Mouse (Mus musculus) right cerebral cortex, adult 2 months (tissue): ENCODE data around the gene Zfp553.

ENCODE experiments used
- DNase-seq, 2 experiments: peaks; one replicate each; pipeline ENCODE4 v3.0.0; 2021 to 2022; ENCODE audit warnings: low spot score in 2 of 2

The Zfp553 gene

DNA sequence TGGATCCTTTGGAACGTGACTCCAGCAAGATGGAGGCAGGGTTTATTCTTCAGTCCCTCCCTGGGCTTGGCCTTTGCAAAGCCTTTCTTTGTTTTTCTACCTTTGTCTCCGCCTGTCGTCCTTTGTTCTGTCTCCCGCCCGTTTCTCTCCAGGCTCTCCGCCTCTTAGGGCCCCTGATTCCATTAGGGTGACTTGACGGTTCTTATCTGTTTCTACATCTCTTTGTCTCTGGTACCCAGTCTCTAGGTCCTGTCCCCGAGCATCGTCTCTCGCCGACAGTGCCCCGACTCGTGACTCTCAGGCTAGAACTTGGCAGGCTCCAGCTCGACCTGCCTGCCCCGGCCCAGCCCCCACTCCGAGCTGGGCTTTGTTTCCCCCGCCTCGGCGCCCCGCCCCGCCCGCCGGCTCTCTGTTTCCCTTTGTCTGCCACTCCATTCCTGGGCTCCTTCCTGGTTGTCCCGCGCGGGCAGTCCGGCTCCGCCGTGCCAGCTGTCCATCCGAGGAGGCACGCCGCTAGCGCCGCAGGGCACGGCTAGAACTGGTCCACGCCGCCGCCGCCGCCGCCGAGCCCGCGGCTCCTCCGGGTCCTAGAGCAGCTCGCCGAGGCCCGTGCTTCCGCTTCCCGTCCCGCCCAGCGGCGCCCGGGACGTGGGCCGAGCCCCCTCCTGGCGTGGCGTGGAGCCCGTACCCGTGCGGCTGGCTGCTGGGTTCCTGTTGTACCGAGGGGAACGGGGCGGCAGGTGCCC, at the start of gene Zfp553, which contains the start of gene Sept1:
Zfp553 (plus strand) TSS at position 440 of the 746 bp plus-strand sequence.
Sept1 (minus strand) TSS at position 509 of the 746 bp plus-strand sequence.
- DNase-seq, result peak; percentile 79 to 86

GRCm38 (mm10) chr7:127183345-127183744, 49.5 kb upstream of the Zfp553 start:
- no peak for DNase-seq

DNA sequence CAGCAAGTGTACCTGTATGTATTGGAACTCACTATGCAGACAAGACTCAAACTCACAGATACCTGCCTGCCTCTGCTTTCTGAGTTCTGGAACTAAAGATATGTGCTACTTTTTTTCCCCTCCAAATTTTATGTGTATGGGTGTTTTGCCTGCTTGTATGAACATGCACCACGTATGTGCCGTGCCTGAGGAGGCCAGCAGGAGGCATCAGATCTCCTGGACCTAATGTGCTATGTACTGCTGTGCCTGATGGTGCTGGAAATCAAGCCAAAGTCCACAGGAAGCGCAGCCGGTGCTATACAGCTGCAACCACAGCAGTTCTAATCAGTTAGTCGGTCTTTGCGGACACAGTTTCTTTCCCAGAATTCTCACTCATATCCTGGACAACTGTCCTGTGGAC, 49.0 kb upstream of the Zfp553 start:
- DNase-seq, result no peak

DNA sequence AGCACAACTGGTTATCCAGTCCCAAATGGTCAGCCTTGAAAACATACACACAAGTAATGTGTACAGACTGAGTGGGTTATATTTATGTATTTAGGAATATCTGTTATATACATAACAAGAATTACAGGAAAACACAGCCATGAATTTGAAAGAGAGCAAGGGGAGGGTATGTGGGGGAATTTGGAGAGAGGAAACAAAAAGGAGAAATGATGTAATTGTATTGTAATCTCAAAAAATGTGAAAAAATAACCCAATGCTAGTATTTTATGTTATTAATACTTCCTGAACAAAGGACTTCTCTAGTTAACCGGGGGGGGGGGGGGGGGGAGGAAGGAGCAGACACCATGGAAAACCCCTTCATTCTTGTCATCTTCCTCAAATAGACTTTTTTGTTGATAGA, 48.1 kb upstream of the Zfp553 start:
- DNase-seq, result no peak

- no peak for DNase-seq
Measured at GRCm38 (mm10) chr7:127185601-127186000, 47.3 kb upstream of the Zfp553 start.

DNA sequence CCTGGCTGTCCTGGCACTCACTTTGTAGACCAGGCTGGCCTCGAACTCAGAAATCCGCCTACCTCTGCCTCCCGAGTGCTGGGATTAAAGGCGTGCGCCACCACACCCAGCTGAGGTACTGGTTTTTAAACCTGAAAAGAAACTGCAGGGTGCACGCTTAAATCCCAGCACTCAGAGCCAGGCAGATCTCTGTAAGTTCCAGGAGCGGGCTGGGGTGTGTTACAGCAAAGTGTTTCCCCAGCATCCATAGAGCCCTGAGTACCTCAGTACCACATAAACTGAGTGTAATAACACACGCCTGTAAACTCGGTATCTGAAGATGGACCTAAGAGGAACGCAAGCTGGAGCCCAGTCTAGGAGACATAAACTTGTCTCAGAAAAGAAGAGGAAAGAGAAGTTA, 45.5 kb upstream of the Zfp553 start:
- no peak for DNase-seq

DNA sequence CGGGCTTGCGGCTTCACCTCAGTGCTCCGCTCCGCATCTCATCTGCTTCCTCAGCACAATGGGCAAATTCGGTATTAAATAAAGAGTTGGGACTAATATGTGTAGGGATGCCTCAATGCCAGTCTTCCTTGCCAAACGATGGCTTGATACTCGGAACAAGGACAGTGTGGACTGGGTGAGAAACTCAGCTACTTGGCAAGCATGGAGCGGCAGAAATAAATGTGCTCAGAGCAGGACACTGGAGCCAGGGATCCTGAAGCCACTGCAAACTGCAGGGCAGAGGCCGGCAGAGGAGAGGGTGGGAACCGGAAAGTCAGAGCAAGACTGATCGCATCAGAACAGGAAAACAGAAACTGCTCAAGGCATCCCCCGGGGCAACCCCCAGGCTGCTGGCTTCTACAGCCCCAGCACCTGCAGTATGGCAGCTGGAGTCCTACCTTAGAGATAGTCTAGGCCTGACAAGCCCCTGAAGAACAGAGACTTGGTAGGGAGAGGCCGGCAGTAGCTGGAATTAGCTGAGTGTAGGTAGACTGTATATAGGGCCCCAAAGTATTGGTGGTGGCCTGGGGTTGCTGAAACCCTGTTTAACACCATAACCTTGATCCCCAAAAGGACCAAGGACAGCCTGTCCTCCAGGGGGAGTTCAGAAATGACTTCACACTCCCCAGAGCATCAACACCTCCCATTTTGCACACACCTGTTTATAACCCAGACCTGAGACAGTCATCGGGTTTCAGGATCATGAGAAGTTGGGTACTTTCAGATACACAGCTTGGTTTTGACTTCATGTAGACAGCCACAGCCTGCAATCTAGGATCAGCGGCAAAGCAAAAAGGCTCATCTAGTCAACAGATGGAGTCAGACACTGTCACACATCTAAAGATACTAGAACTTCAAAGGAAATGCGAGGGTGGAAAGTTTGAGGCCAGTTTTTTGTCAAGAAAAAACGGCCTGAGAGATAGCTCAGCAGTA, 44.3 kb upstream of the Zfp553 start:
- DNase-seq, result no peak

DNA sequence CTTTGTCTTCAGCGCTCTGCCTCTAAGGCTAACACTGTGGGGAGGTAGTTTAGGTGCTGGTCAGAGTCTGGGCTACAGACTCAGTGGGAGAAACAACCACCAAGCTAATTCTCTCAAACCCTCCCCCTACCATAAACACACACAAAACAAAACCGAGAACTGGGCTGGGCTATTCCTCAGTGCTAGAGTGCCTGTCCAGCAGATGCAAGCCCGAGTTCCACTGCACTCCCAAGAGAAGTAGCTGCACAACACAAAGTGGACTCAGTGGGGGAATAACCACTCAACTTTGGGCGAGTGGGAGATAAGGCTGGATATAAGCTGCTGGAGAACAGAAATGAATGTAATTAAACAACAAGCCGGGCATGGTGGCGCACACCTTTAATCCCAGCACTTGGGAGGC, 42.2 kb upstream of the Zfp553 start:
- no peak for DNase-seq

GRCm38 (mm10) chr7:127192989-127193388, 39.9 kb upstream of the Zfp553 start:
- no peak for DNase-seq

GRCm38 (mm10) chr7:127194011-127194632, 38.7 kb upstream of the Zfp553 start:
- no peak for DNase-seq

DNA sequence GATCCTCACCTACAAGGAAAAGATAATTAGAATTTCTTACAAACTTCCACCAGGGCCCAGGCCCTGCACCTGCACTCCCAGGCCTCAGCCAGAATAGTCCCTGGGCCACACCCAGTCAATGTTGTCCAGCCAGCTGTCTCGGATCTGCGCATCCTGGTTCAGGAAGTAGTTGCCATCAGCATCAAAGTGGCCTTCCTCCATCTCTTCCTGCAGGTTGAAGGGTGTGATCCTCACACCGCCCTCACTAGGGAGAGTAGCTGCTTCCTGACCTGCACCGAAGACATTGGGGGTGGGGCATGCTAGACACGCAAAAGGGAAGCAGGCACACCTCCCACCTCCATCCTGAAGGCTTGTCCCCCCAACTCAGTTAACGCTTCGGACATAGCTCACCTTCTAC, 38.2 kb upstream of the Zfp553 start:
- no peak for DNase-seq

DNA sequence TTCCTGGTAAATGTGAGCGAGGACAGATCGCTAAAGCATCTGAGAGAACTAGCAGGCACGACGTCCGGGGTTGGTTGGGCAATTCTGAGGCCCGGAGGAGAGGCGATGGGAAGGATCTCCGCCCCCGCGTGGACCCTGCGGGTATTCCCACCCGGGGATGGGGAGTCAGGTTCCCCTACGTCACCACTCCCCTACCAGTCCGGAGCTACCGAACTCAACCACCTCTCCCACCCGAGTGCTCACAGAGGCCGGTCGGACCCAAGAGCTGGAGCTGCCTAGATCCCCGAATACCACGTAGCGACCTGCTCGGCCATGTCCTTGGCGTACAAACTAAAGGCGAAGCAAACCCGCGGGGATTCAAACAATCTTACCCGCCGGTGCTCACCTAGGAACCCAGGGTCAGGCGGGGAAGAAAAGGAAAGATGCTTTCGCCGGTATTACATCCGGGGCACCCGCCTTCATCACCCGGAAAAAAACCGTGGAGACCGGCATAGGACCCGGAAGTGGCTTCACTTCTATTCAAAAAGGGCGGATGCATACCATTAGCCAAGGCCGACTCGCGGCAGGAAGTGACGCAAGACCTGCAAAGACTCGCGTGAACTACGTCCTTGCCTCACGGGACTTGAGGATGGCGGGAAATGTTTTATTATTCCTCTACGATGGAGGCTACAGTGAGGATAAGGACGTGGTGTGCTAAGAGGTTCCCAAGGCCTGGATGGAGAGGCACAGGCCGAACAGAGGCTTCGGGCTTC, 37.1 kb upstream of the Zfp553 start, which contains the start of gene Cd2bp2:
Cd2bp2 (minus strand) TSS at position 507 of the 752 bp plus-strand sequence.
- peak; percentile 97 to 98 for DNase-seq

GRCm38 (mm10) chr7:127196484-127196883, 36.4 kb upstream of the Zfp553 start:
- DNase-seq, result no peak

DNA sequence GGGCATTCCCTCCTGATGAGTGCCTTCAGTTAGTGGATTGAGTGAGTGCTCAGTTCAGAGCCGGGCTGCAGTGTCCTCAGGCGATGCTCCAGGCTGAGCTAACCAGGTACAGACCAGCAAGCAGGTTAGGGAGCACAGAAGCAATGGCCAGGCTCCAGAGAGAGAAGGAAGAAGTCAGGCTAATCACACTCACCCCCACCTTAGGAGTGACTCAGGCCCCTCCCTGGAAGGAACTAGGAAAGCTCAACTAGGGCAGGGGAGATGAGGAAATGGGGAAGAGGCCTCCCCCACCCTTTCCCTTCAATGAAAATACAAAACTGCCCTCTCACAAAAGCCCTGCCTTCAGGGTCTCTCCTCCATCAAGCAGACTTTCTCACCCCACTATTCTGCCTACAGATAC, 26.3 kb upstream of the Zfp553 start:
- no peak for DNase-seq

DNA sequence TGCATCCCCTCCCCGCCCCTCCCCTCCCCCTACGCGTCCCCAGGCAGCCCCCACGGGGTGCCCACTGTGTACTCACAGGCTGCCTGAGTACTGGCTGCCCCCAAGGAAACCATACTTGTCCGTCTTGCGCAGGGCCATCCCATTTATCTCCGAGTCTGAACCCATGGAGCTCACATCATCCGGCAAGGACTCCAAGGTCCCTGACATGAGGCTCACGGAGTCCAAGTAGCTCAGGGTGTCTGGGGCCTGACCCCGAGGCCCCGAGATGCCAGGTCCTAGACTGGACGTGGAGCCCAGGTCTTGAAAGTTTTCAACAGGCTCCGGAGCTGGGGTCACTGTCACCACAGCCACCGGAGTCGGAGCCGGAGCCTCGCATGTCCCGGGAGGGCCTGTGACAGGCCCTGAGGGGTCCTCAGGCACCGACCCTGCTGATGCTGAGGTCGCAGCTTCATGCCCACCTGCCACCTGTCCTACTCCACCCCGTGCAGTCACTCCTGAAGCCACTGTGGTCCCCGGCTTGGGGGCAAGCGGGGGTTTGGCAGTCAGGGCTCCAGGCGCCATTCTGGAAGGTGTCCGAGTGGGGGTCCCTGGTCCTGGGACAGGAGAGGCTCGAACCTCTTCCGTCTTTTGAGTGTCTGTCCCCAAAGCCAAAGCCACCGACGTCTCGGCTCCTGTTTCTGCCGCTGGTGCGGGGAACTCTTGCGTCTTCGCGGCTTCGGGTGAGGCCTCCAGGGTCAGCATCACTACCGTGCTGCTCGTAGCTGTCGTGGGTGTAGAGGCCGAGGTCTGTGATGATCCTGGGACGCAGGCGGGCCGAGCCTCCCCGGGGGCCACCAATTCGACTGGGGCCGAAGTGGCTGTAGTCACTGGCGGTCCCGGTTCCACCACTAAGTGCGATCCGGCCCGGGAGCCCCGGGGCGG, 25.2 kb upstream of the Zfp553 start:
- no peak for DNase-seq

- DNase-seq, result peak in 1 of 2 experiments; percentile 37
Measured at GRCm38 (mm10) chr7:127208295-127208552, 24.6 kb upstream of the Zfp553 start, which contains the start of gene Tbc1d10b. TSS of gene Tbc1d10b (minus strand) at chr7:127208468.

DNA sequence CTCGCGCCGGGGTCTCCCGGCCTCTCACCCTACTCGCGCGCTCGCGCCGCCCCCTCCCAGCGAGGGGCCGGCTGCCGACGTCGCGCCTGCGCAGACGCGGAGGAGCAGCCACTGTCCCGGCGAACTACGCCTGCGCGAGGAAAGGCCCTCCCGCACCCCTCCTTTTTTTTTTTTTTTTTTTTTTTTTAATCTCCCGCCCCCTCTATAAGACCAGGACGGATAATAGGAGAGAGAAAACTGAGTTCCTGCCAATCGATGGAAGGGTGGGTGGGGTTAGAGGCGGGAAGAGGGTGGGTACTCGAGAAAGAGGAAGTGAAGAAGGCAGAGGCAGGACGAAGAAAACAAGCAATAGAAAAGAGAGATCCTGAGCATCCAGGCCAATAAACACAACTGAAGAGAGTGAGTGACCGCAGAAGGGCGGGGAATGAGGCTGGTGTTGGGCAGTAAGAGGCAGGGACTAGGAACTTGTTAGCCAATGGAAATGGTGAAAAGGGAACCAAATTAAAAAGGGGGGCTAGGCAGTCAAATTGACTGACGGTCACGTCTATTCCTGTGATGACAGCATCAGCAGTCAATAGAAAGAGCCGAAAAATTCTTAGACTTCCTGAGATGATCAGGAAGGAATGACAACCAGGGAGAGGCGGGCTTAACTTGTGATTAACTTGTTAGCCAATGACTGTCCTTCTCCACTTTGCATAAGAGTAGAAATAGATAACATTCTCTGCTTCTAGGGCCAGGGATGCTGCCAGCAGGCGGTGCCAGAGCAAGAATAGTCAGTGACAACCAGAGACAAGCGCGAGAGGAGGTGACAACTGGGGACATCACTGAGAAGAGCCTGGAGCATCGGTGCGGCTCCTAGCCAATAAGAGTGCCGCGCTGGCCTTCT, 24.1 kb upstream of the Zfp553 start, which contains the start of gene Mylpf:
Mylpf (plus strand) TSS at position 338 of the 886 bp plus-strand sequence.
- peak; percentile 92 to 95 for DNase-seq

DNA sequence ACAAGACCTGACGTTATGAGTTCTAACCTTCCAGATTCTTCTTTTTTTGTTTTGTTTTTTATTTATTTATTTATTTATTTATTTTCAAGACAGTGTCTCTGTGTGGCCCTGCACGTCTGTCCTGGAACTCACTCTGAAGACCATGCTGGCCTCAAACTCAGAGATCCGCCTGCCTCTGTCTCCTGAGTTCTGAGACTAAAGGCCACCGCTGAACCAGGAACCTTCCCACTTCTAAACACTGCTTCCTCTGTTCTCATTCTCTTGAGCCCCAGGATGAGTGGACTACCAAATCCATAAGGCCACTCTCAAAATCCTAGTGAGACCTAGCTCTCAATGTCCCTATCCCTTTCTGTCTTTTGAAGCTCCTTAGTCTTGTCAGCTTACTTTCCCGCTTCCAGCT, 23.0 kb upstream of the Zfp553 start:
- DNase-seq, result no peak

DNA sequence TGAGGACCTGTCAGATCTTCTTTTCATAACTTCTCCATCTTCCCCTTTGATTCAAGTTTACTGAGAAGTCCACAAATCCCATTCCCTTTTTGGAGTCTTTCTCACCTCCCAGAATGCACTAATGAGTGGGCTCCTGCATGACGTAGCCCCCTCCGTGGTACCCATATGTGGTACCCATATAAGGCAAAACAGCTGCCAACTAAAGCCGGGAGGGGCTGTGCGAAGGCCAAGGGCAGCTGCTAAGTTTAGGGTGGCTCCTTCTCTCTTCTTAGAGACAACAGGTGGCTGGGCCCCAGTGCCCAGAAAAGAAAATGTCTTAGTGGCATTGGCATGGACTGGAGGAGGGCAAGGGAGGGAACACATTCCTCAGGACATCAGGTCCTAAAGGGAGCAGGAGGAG, 22.6 kb upstream of the Zfp553 start:
- DNase-seq, result no peak
